Mouse (Mus musculus) embryonic facial prominence, embryonic 13.5 days (tissue): ENCODE measurements around the gene Grk6. TPM values are rescaled to one million over a fixed set of nuclear protein-coding genes. Genes with fewer than 3 reads are reported as not detected.

Experiments
- ATAC-seq: fragments of 200-750 bp; cut with Nextera tagmentation; 2 replicates; pipeline ENCODE4 v1.8.0; 2017; ENCODE audit warnings: low read depth; ENCODE audit not compliant: insufficient number of reproducible peaks, insufficient read depth, low FRiP score, low TSS enrichment
- H3K27ac ChIP-seq: fragments of 300-500 bp; sonication (generic); 2 replicates; pipeline ENCODE4 v1.5.1; 2015; ENCODE audit warnings: moderate library complexity, mild to moderate bottlenecking, inconsistent platforms
- H3K27me3 ChIP-seq: fragments of 300-500 bp; sonication (generic); 2 replicates; pipeline ENCODE4 v1.6.1; 2015; ENCODE audit warnings: mild to moderate bottlenecking, inconsistent platforms
- H3K36me3 ChIP-seq: fragments of 300-500 bp; sonication (generic); 2 replicates; pipeline ENCODE4 v1.6.1; 2015; ENCODE audit warnings: mild to moderate bottlenecking, inconsistent platforms
- H3K4me1 ChIP-seq: fragments of 300-500 bp; sonication (generic); 2 replicates; pipeline ENCODE4 v1.6.1; 2015; ENCODE audit warnings: inconsistent platforms
- H3K4me2 ChIP-seq: fragments of 300-500 bp; sonication (generic); 2 replicates; pipeline ENCODE4 v1.6.1; 2015; ENCODE audit warnings: moderate library complexity, mild to moderate bottlenecking, inconsistent platforms
- H3K4me3 ChIP-seq: fragments of 300-500 bp; sonication (generic); 2 replicates; pipeline ENCODE4 v1.5.1; 2015; ENCODE audit warnings: mild to moderate bottlenecking, inconsistent platforms
- H3K9ac ChIP-seq: fragments of 300-500 bp; sonication (generic); 2 replicates; pipeline ENCODE4 v1.6.1; 2015; ENCODE audit warnings: mild to moderate bottlenecking, inconsistent platforms
- H3K9me3 ChIP-seq: fragments of 300-500 bp; sonication (generic); 2 replicates; pipeline ENCODE4 v1.6.1; 2016; ENCODE audit warnings: inconsistent platforms
- WGBS: fragments of 180-500 bp; shearing (Covaris S2); methylation state at CpG from one replicate; pipeline ENCODE4 v1.1.7; 2015; ENCODE audit warnings: mixed read lengths; 5-methylcytosine and 5-hydroxymethylcytosine counted together
- polyA plus RNA-seq: library from polyadenylated mRNA; unstranded; fragments of >200 nt; fragmentation: Nextera tagmentation; extraction: Ambion mirVana; gene quantifications from 2 replicates; pipeline ENCODE4 v1.2.1, GENCODE M21; 2015

The Grk6 gene
- polyA plus RNA-seq: 36.4 and 45.3 TPM in 2 replicates

DNA sequence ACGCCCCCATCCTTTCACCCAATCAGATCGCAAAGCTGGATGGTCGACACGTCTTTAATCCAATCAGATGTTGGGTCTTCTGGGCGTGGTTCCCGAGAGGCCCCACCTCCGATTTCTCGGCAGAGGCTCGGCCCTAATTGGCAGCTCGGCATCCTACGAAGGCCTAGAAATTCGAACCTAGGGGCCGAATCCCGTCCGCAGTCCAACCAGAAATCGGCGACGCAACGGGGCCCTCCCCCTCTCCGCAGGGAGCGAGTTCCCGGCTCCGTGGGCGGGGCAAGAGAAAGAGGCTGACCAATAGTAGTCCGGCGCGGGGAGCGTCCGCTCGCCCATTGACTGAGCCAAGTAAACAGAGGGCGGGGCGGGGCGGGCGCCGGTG, at the start of gene Grk6:
Grk6 (plus strand) TSS at position 136 of the 379 bp plus-strand sequence.
- Histone ChIP-seq H3K4me3 (peak within 1 kb of the TSS; percentile 86), H3K27me3 (no peaks in the 10 kb centered on the region), H3K9me3 (no peaks in the 10 kb centered on the region), H3K36me3 (peaks cover 8% of the 10 kb centered on the region), H3K4me1 (peaks cover 37% of the 10 kb centered on the region), H3K27ac (peak within 1 kb of the TSS; percentile 95), H3K9ac (peak within 1 kb of the TSS; percentile 98), H3K4me2 (peak within 1 kb of the TSS; percentile 84)
- WGBS: 0% methylated on average over 35 of the region's 35 CpGs
- ATAC-seq: peak; percentile 95

DNA sequence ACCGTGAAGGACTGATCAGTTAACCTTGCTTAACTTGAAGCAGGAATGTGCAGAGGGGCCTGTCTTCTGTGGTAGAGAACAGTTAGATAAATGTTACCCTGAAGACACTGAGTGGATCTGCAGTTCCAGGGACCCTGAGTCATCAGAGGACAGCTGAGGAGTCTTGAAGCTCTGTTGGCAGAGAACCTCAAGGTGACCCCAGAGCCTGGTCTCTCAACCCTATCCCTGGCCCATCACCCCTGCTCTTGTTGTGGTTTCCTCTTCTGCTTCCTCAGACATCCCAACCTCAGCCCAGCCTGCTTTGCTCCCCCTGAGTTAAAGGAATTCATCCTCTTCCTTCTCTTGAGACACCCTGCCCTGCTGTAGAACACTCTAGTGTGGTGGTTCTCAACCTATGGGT, 46.8 kb upstream of the Grk6 start, which contains the start of gene Slc34a1:
Slc34a1 (plus strand) TSS at position 100 of the 400 bp plus-strand sequence.
- Histone ChIP-seq H3K27ac (no peak within 1 kb of the TSS), H3K9ac (no peak within 1 kb of the TSS), H3K4me1 (no peaks in the 10 kb centered on the region), H3K27me3 (no peaks in the 10 kb centered on the region; the same call in 1 of the 2 replicates), H3K4me3 (no peak within 1 kb of the TSS), H3K36me3 (no peaks in the 10 kb centered on the region), H3K4me2 (no peak within 1 kb of the TSS), H3K9me3 (no peaks in the 10 kb centered on the region; the same call in 1 of the 2 replicates)
- ATAC-seq: no peak
- WGBS: 79% methylated on average over 1 of the region's 1 CpGs

DNA sequence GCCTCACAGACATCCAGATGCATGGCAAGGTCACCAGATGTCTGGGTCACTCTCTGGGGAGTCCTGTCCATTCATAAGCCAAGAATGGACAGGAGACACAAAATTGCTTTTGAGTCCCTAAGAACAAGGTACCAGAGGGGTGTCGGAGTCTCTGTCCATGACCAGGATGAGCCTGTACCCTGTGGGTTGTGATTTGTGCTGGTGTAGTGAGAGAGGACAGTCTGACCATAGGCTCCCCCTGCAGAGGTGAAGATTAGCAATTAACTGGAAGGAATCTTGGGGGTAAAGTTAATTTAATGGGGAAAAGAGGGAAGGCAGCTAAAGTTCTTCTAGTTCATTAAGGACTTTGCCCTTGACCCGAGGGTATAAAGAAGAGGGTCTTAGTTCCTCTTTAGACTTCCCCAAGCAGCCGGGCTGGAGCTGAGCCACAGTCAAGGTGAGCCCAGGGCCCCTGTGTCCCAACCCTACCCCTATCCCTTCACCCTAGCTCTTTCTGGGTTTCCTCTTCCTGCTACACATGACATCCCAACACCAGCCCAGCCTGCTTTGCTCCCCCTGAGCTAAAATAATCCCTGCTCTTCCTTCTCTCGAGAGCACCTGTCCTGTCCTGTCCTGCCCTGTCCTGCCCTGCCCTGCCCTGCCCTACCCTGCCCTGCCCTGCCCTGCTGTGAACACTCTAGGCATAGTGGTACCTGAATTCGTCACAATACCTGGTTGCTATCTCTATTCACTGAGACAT, 45.4 kb upstream of the Grk6 start:
- WGBS: 55% methylated on average over 5 of the region's 5 CpGs
- H3K9me3 ChIP-seq: no peaks in the 10 kb centered on the region
- no peak for ATAC-seq

DNA sequence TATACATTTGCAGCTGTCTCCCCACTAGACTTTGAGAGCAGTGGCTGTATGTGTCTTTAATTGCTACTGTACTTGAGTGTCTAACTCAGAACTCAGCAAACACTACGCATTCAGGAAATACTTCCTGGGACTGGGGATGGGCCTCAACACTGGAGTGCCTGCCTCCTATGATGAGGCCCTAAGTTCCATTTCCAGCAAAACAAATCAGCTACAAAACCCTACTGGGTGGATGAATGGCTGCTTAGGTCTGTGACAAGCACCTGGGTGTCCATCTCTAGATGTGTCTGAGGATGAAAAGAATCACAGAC, 44.9 kb upstream of the Grk6 start:
- no peak overlapping the region for H3K9ac ChIP-seq
- no peak for ATAC-seq
- H3K27ac ChIP-seq: no peak overlapping the region
- H3K27me3 ChIP-seq: peaks cover 3% of the 10 kb centered on the region; the same call in 1 of the 2 replicates
- no peaks in the 10 kb centered on the region for H3K36me3 ChIP-seq
- H3K4me2 ChIP-seq: no peak overlapping the region
- no peaks in the 10 kb centered on the region for H3K4me1 ChIP-seq
- WGBS: 73% methylated on average over 1 of the region's 1 CpGs
- no peaks in the 10 kb centered on the region for H3K9me3 ChIP-seq
- H3K4me3 ChIP-seq: no peak overlapping the region

More for the DNA sequence above, 45.4 kb upstream of the Grk6 start:
- no peak overlapping the region for H3K4me2 ChIP-seq
- no peak overlapping the region for H3K4me3 ChIP-seq
- no peak overlapping the region for H3K9ac ChIP-seq
- no peaks in the 10 kb centered on the region for H3K4me1 ChIP-seq
- H3K36me3 ChIP-seq: no peaks in the 10 kb centered on the region
- peaks cover 3% of the 10 kb centered on the region; the same call in 1 of the 2 replicates for H3K27me3 ChIP-seq
- H3K27ac ChIP-seq: no peak overlapping the region

DNA sequence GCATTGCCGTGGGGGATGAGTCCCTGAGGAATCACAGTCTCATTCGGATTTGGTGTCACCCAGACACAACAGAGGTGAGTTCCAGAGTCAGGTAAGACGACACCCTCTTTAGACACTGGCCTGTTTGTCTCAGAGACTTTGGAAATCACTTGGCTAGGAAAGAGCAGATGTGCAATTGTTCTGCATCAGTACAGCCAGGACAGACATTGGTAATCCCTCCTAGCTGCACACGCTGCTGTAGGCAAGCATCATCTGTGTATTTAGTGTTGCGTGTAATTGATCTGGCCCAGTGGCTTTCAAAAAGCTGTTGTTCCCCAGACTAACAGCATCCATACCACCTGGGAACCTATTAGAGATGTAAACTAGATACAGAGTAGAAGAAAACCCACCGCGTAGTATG, 41.6 kb upstream of the Grk6 start:
- H3K27ac ChIP-seq: no peak overlapping the region
- H3K36me3 ChIP-seq: no peaks in the 10 kb centered on the region
- ATAC-seq: no peak
- H3K4me3 ChIP-seq: no peak overlapping the region
- peaks cover 3% of the 10 kb centered on the region; the same call in 1 of the 2 replicates for H3K27me3 ChIP-seq
- 70% methylated on average over 7 of the region's 7 CpGs for WGBS
- no peak overlapping the region for H3K4me2 ChIP-seq
- peaks cover 6% of the 10 kb centered on the region for H3K4me1 ChIP-seq
- H3K9ac ChIP-seq: no peak overlapping the region
- no peaks in the 10 kb centered on the region for H3K9me3 ChIP-seq

DNA sequence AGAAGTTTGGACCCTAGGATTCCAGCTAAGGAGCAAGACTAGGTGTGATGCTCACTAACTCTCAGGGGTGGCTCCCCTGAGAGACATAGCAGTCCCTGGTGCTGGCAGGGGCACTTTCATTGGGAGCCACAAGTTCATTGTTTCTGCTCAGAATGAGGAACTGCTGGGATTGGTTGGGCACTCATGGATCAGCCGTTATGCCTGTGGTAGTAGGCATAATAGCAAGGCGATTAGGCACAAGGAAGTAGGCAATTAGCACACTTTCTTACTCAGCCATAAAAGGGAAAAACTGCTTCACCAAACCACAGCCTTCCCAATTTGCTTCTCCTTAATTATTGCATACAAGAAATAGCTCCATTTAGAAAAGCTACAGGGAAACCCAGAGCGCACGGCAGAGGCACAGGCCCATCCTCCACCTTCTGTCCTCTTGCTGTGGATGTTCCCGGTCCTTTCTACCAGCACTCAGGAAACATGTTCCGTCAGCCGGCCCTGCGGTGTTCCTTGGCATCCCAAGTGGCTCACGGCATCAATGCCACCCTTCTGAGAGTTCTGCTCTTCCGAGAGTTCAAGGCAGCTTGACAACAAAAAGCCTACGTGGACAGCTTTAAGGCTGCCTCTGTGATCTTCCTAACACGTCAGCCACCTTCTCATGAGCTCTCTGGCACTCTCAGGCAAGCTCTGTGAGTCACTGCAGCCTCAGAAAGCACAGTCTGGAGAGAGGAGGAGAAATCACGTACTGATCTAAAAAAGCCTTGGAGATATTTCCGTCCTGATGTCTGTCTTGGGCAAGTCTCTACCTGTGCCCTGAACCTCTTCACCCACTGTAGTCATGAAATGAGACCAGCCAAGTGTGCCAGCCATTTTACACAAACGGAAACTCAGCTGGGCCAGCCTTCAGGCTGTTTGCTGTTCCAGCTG, 40.7 kb upstream of the Grk6 start:
- 65% methylated on average over 15 of the region's 15 CpGs for WGBS
- ATAC-seq: no peak
- H3K36me3 ChIP-seq: no peaks in the 10 kb centered on the region
- H3K9ac ChIP-seq: 0 out of 2 replicates have a peak overlapping the region, but pooled peaks have one; percentile 27
- H3K27ac ChIP-seq: peak overlapping the region; percentile 13; the same call in 1 of the 2 replicates
- no peak overlapping the region for H3K4me3 ChIP-seq
- no peaks in the 10 kb centered on the region for H3K9me3 ChIP-seq
- peaks cover 7% of the 10 kb centered on the region for H3K27me3 ChIP-seq
- H3K4me1 ChIP-seq: peaks cover 6% of the 10 kb centered on the region
- H3K4me2 ChIP-seq: no peak overlapping the region

DNA sequence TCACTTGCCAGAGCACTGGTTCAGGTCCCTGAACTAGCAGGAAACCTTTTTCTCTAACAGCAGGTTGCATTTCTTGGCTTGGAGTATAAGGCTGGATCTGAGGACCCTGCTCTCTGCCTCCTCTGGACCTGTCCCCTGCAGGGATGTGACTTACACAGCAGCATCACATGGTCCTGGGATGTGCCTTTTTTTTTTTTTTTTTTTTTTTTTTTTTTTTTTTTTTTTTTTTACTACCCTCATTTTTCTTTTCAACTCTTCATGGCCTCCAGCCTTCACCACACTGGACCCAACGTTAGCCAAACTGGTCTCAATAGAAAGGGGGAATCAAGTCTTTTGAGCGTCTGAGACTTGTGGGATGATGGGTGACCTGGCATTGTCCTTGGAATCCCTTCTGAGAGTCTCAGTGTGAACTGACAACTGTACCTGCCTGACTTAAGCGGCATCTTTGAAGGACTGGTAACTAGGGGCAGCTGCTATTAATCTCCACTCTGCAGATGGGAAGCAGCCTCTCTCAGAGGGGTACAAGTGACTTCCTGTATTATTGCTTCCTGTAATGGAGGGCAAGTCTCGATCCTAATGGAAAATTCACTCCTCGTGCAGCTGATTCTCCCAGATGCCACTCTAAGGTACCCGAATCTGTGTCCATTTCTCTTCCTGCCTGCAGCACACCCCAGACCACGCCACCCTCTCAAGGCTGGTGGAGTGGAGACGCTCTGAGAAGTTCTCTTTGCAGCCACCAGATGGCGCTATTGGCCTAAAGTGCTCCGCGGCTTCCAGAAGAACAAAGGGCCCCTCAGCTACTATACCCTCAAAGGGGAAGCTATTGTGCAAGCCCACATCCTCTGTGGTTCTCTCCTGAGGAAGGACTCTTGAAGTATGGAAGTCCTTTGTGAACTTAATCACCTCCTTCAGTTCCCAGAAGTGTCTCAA, 39.8 kb upstream of the Grk6 start:
- H3K4me3 ChIP-seq: no peak overlapping the region
- H3K4me1 ChIP-seq: peaks cover 6% of the 10 kb centered on the region
- H3K9me3 ChIP-seq: no peaks in the 10 kb centered on the region
- no peak overlapping the region for H3K27ac ChIP-seq
- peak overlapping the region; percentile 21 for H3K4me2 ChIP-seq
- H3K27me3 ChIP-seq: peaks cover 7% of the 10 kb centered on the region
- no peaks in the 10 kb centered on the region for H3K36me3 ChIP-seq
- peak; percentile 60 for ATAC-seq
- H3K9ac ChIP-seq: peak overlapping the region; percentile 53; the same call in 1 of the 2 replicates
- WGBS: 10% methylated on average over 11 of the region's 11 CpGs

DNA sequence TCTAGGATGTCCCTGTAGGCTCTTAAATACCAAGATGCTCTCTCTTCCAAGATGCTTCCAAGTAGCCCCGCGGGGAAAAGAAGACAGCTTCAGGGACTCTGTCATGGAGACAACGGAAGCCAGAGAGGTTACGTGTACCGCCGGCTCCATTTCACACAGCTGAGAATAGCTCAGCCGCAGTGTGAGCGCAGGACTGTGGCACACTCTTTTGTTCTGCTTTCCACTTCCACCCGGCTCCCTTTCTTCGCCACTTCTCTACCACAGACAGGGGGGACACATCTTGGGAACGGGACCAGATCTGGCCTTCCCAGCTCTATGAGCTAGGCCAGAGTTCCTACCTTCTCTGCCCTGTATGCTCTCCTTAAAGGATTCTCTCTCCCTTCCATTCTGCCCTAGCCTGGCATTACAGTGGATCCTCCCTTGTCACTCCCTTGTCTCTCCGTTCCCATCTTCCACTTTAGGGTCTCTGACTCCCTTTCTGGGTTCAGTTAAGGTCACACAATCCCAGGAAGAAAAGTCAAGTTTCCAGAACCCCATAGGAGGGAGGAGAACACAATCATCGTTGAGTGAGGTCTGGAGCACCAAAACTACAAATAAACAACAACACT, 39.0 kb upstream of the Grk6 start:
- WGBS: 69% methylated on average over 13 of the region's 13 CpGs
- peaks cover 7% of the 10 kb centered on the region for H3K27me3 ChIP-seq
- peak overlapping the region; percentile 53; the same call in 1 of the 2 replicates for H3K9ac ChIP-seq
- H3K4me2 ChIP-seq: 0 out of 2 replicates have a peak overlapping the region, but pooled peaks have one; percentile 21
- H3K9me3 ChIP-seq: no peaks in the 10 kb centered on the region
- ATAC-seq: no peak
- no peaks in the 10 kb centered on the region for H3K36me3 ChIP-seq
- H3K4me3 ChIP-seq: no peak overlapping the region
- H3K27ac ChIP-seq: no peak overlapping the region
- H3K4me1 ChIP-seq: peaks cover 6% of the 10 kb centered on the region

DNA sequence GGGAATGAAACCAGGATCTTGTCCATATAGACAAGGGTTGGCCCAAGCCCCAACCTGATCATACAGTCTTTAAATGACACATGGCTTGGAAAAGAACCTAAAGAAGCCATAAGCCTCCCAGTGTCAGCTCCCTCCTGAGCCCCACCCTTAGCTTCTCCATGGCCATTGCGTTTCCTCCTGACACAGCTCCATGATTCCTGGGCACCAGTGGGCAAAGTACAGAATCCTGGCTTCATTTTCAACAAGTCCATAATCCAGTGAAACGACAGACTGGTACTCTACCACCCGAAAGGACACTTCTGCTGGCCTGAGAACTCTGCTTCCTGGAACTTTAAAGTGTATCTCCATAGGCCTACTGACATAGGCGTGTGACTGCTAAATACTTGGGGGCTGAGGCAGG, 37.5 kb upstream of the Grk6 start:
- no peak overlapping the region for H3K4me3 ChIP-seq
- H3K9me3 ChIP-seq: no peaks in the 10 kb centered on the region
- no peak for ATAC-seq
- H3K4me1 ChIP-seq: peaks cover 6% of the 10 kb centered on the region
- H3K36me3 ChIP-seq: no peaks in the 10 kb centered on the region
- H3K27ac ChIP-seq: no peak overlapping the region
- H3K27me3 ChIP-seq: peaks cover 14% of the 10 kb centered on the region
- WGBS: 81% methylated on average over 4 of the region's 4 CpGs
- no peak overlapping the region for H3K9ac ChIP-seq
- no peak overlapping the region for H3K4me2 ChIP-seq

DNA sequence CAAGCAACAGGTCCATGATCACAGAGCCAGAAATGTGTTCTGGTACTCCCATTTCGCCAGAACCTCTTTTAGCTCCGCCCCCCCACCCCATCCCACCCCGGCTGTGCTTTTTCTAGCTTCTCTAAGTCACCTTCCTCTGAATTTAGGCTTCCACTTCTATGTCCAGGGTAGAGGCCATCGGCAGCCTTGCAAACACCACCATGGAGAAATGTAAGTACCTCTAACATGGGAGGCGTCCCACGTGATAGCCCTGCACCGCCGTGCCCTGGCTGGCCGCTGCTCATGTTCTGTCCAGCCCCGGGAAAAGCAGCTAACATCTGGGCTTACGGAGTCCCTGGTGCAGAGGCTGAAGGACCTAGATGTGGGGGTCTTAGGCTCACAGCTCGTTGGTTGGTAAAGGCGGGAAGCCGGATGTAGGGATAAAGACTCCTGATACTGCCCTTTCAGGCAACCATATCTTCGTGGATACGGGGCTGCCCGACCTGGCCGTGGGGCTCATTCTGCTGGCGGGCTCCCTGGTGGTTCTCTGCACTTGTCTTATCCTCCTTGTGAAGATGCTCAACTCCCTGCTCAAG, 36.2 kb upstream of the Grk6 start:
- 86% methylated on average over 19 of the region's 19 CpGs for WGBS
- Histone ChIP-seq H3K4me3 (no peak overlapping the region), H3K36me3 (no peaks in the 10 kb centered on the region), H3K27ac (no peak overlapping the region), H3K4me1 (peaks cover 6% of the 10 kb centered on the region), H3K27me3 (peaks cover 21% of the 10 kb centered on the region), H3K4me2 (no peak overlapping the region), H3K9ac (no peak overlapping the region), H3K9me3 (no peaks in the 10 kb centered on the region)
- ATAC-seq: no peak
